Mouse (Mus musculus): ENCODE measurements at regions not wholly inside any gene's neighbourhood (a gene's known extent, or its start where the extent isn't known, plus 50 kb on each side); places are given as distances from the start of the nearest gene placed in this dataset.

GRCm38 (mm10) chr5:97594081-97594480 lies 137.3 kb upstream of the Gk2 start:
- Histone ChIP-seq H3K4me3 (replicated peaks) (no peak overlapping the region), H3K4me2 (no peak overlapping the region), H3K36me3 (no peaks in the 10 kb centered on the region), H3K9ac (no peak overlapping the region), H3K4me1 (no peaks in the 10 kb centered on the region), H3K27ac (no peak overlapping the region), H3K9me3 (no peaks in the 10 kb centered on the region), H3K27me3 (replicated peaks) (no peaks in the 10 kb centered on the region)
- WGBS = 67% methylated on average over 7 of the region's 7 CpGs
- no peak for ATAC-seq (ENCODE audit: insufficient read depth, low FRiP score, low read depth)

- H3K27me3 ChIP-seq (replicated peaks) = no peaks in the 10 kb centered on the region
- 86% methylated on average over 2 of the region's 2 CpGs for WGBS
- no peaks in the 10 kb centered on the region for H3K36me3 ChIP-seq
- H3K9ac ChIP-seq = no peak overlapping the region
- ATAC-seq (ENCODE audit: insufficient read depth, low FRiP score, low read depth) = no peak
- no peak overlapping the region for H3K4me2 ChIP-seq
- H3K9me3 ChIP-seq = no peaks in the 10 kb centered on the region
- H3K4me1 ChIP-seq = no peaks in the 10 kb centered on the region
- no peak overlapping the region for H3K27ac ChIP-seq
- no peak overlapping the region for H3K4me3 ChIP-seq (replicated peaks)
Measured at GRCm38 (mm10) chr5:97582509-97582908, 125.7 kb upstream of the Gk2 start.

DNA sequence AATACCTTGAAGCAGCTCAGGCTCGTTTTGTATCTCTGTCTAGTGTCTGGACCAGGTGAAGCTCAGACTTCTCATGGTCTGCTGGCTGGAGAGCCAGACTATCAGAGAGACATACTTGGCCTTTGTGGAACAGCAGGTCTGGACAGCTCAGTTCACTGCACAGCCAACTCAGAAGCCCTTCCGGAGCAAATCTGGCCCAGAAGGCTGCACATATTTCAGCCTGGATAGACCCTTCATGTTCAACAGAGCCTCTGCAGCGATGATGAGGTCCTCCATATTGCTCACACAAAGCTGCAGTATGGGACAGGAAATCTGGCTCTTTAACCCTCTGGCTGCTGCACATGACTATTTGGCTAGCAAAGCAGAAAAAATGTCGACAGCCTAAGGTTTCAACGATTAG lies 108.7 kb upstream of the Gk2 start:
- Histone ChIP-seq H3K4me3 (replicated peaks) (no peak overlapping the region), H3K36me3 (no peaks in the 10 kb centered on the region), H3K9me3 (no peaks in the 10 kb centered on the region), H3K4me1 (no peaks in the 10 kb centered on the region), H3K9ac (no peak overlapping the region), H3K4me2 (no peak overlapping the region), H3K27me3 (replicated peaks) (no peaks in the 10 kb centered on the region), H3K27ac (no peak overlapping the region)
- ATAC-seq (ENCODE audit: insufficient read depth, low FRiP score, low read depth) = no peak
- WGBS = 67% methylated on average over 5 of the region's 5 CpGs

DNA sequence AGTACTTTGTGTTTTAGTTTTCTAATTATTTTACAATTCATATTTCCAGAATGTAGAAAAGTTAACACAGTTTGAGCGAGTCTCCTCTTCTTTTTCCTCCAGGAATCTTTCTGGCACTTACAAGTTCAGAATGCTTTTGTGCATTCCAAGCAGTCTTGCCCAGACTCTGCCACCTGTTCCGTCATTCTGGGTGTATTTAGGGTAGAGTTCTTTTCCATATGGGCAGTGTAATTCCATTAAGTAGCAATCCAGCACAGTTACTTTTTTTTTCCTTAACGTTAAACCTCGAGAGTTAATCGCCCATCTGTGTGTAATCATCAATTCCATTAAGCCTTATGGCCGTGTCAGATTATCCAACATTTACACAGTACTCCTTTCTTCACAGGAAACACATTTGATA lies 106.9 kb upstream of the Gk2 start:
- no peaks in the 10 kb centered on the region for H3K4me1 ChIP-seq
- H3K27me3 ChIP-seq (replicated peaks) = no peaks in the 10 kb centered on the region
- H3K36me3 ChIP-seq = no peaks in the 10 kb centered on the region
- H3K9me3 ChIP-seq = no peaks in the 10 kb centered on the region
- H3K4me2 ChIP-seq = no peak overlapping the region
- ATAC-seq (ENCODE audit: insufficient read depth, low FRiP score, low read depth) = no peak
- no peak overlapping the region for H3K9ac ChIP-seq
- 64% methylated on average over 6 of the region's 6 CpGs for WGBS
- no peak overlapping the region for H3K4me3 ChIP-seq (replicated peaks)
- H3K27ac ChIP-seq = no peak overlapping the region

DNA sequence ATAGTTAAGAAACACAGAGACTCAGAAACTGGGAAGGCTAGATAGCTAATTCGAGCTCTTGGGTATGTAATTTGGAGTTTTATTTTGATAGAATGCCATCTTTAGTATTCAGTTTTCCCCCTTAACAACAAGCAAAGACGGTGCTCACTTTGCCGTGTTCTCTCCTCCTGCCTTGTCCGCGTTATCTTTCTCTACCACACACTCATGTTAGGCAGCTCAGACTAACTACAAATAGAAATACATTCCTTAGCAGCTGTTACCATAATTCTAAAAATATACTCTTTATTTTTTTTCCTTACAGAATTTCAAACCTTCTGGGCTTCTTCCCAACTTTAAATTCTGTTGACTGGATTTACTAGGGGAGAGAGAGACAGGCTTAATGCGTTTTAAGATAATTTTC lies 97.5 kb upstream of the Gk2 start:
- ATAC-seq (ENCODE audit: insufficient read depth, low FRiP score, low read depth) = no peak
- Histone ChIP-seq H3K27ac (no peak overlapping the region), H3K4me1 (no peaks in the 10 kb centered on the region), H3K9ac (no peak overlapping the region), H3K9me3 (no peaks in the 10 kb centered on the region), H3K36me3 (no peaks in the 10 kb centered on the region), H3K4me3 (replicated peaks) (no peak overlapping the region), H3K4me2 (no peak overlapping the region), H3K27me3 (replicated peaks) (no peaks in the 10 kb centered on the region)
- 62% methylated on average over 6 of the region's 6 CpGs for WGBS

DNA sequence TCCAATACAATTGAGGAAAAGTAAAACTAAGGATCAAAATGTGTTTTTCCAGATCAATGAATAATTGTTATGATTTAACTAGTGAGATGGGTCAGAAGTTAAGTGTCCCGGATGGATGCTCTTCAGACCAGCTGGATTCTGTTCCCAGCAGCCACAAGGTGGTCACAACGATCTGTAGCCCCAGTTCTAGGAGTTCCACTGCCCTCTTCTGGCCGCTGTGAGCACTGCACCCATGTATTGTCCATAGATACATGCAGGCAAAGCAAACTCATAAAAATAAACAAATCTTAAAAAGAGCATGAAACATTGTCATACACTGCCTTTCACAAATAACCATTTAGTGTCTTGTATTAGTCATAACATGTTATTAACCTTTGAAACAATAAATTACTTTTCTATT lies 96.3 kb upstream of the Gk2 start:
- no peaks in the 10 kb centered on the region for H3K4me1 ChIP-seq
- no peaks in the 10 kb centered on the region for H3K9me3 ChIP-seq
- H3K36me3 ChIP-seq = no peaks in the 10 kb centered on the region
- no peak for ATAC-seq (ENCODE audit: insufficient read depth, low FRiP score, low read depth)
- H3K4me2 ChIP-seq = no peak overlapping the region
- H3K27ac ChIP-seq = no peak overlapping the region
- no peak overlapping the region for H3K9ac ChIP-seq
- no peaks in the 10 kb centered on the region for H3K27me3 ChIP-seq (replicated peaks)
- WGBS = 57% methylated on average over 3 of the region's 3 CpGs
- no peak overlapping the region for H3K4me3 ChIP-seq (replicated peaks)

GRCm38 (mm10) chr5:97537492-97538257 lies 80.9 kb upstream of the Gk2 start:
- Histone ChIP-seq H3K4me3 (replicated peaks) (no peak overlapping the region), H3K27ac (no peak overlapping the region), H3K4me1 (no peaks in the 10 kb centered on the region), H3K9me3 (no peaks in the 10 kb centered on the region), H3K36me3 (no peaks in the 10 kb centered on the region), H3K9ac (no peak overlapping the region), H3K4me2 (no peak overlapping the region), H3K27me3 (replicated peaks) (no peaks in the 10 kb centered on the region)
- 23% methylated on average over 3 of the region's 3 CpGs for WGBS
- ATAC-seq (ENCODE audit: insufficient read depth, low FRiP score, low read depth) = no peak

- Histone ChIP-seq H3K36me3 (no peaks in the 10 kb centered on the region), H3K9me3 (no peaks in the 10 kb centered on the region), H3K4me1 (no peaks in the 10 kb centered on the region), H3K4me3 (replicated peaks) (no peak overlapping the region), H3K9ac (no peak overlapping the region), H3K27ac (no peak overlapping the region), H3K27me3 (replicated peaks) (no peaks in the 10 kb centered on the region), H3K4me2 (no peak overlapping the region)
- no peak for ATAC-seq (ENCODE audit: insufficient read depth, low FRiP score, low read depth)
- 76% methylated on average over 5 of the region's 5 CpGs for WGBS
Measured at GRCm38 (mm10) chr5:97533733-97534132, 76.9 kb upstream of the Gk2 start.

- no peak overlapping the region for H3K9ac ChIP-seq
- WGBS = 86% methylated on average over 5 of the region's 5 CpGs
- no peak overlapping the region for H3K4me2 ChIP-seq
- no peaks in the 10 kb centered on the region for H3K27me3 ChIP-seq (replicated peaks)
- H3K9me3 ChIP-seq = no peaks in the 10 kb centered on the region
- no peaks in the 10 kb centered on the region for H3K4me1 ChIP-seq
- no peak overlapping the region for H3K4me3 ChIP-seq (replicated peaks)
- ATAC-seq (ENCODE audit: insufficient read depth, low FRiP score, low read depth) = no peak
- no peak overlapping the region for H3K27ac ChIP-seq
- H3K36me3 ChIP-seq = no peaks in the 10 kb centered on the region
Measured at GRCm38 (mm10) chr5:97527555-97527954, 70.7 kb upstream of the Gk2 start.

Measured in stomach, embryonic 15.5 days (tissue).